Mouse (Mus musculus): ENCODE measurements around the gene F7.

DNA sequence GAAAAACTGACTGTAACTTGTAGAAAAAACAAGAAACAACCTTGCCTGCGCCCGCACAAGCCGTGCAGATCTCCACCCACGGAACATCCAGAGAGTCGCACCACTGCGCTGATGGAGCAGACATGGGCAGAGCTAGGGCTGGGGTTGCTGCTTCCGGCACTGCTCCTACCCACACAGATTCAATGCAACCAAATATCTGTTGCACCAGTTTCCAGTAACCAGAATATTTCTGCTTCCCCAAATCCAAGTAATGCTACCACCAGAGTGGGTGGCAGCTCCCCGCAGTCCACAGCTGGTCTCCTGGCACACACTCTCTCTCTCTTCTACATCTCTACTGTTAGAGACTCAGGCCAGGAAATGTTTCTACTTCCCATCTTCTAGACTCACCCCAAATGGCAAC lies 4.0 kb upstream of the F7 start:
- no peak for TF ChIP-seq POLR2A (IDR thresholded peaks at IDR 0.05; ENCODE audit: borderline replicate concordance, extremely low read depth, low read depth, low read length)
- no peak for TF ChIP-seq CTCF (IDR thresholded peaks at IDR 0.05; ENCODE audit: insufficient read depth, low read length)

Measured in lung, adult 2 months (tissue).